Mouse (Mus musculus): Measurements from ENCODE around the gene Pif1. TPM values are rescaled to one million over a fixed set of nuclear protein-coding genes. Genes with fewer than 3 reads are reported as not detected.

Gene Pif1
- polyA plus RNA-seq (2015; fragmentation: Nextera tagmentation; extraction: Ambion mirVana): 16.6 and 19.0 TPM in 2 replicates

DNA sequence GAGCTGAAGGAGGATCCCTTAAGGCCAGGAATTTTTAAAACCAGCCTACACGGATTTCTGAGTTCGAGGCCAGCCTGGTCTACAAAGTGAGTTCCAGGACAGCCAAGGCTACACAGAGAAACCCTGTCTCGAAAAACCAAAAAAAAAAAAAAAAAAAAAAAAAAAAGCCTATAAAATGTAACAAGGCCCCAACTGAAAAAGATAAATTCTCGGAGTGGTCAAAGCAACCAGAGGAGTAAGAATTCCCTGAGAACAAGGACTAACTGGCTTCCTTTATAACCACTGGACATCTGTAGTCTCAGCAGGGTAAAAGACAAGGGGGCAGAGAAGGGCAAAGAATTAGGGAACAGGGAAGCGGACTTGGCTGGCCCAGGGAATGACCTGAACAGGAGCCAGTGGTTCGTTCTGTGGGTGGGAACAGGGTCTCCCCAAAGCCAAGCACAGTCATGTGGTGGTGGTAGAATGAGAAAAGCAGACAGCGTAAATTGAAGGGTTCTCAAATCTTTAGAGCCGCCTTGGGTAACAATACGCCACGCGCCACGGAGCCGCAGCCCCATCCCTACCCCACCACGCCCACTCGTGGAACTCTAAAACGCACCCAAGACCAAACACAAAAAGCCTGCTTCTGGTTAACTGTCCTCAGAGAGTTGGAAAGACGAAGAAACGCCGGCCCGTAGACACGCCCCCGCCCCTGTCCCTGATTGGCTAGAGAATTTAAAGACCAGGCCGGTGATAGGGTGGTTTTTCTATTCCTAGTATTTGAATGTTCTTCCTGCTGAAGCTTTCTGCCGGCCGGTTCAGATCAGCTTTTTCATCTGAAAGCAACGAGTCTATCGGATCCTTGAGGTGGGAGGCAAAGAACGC lies at the start of gene Pif1:
TSS of gene Pif1 (plus strand) at position 755 of the 864 bp plus-strand sequence.
- ATAC-seq (ENCODE audit: borderline replicate concordance, extremely low read depth, low FRiP score, low TSS enrichment): peak; percentile 87; the same call in 1 of the 2 replicates
- H3K4me1 ChIP-seq: peaks cover 20% of the 10 kb centered on the region
- 11% methylated on average over 28 of the region's 28 CpGs for WGBS
- peak within 1 kb of the TSS; percentile 97 for H3K4me2 ChIP-seq
- H3K36me3 ChIP-seq: peaks cover 14% of the 10 kb centered on the region
- H3K27me3 ChIP-seq: no peaks in the 10 kb centered on the region
- peak within 1 kb of the TSS; percentile 59 for H3K27ac ChIP-seq
- no peaks in the 10 kb centered on the region for H3K9me3 ChIP-seq
- H3K4me3 ChIP-seq: peak within 1 kb of the TSS; percentile 63
- H3K9ac ChIP-seq: peak within 1 kb of the TSS; percentile 61

- ATAC-seq (ENCODE audit: borderline replicate concordance, extremely low read depth, low FRiP score, low TSS enrichment): no peak
- H3K9me3 ChIP-seq: no peaks in the 10 kb centered on the region
- H3K4me1 ChIP-seq: peaks cover 10% of the 10 kb centered on the region
- H3K4me2 ChIP-seq: no peak overlapping the region
- H3K4me3 ChIP-seq: no peak overlapping the region
- no peak overlapping the region for H3K9ac ChIP-seq
- H3K36me3 ChIP-seq: no peaks in the 10 kb centered on the region
- no peaks in the 10 kb centered on the region for H3K27me3 ChIP-seq
- H3K27ac ChIP-seq: no peak overlapping the region
- 81% methylated on average over 8 of the region's 8 CpGs for WGBS
These were observed 48.9 kb upstream of the Pif1 start for GRCm38 (mm10) chr9:65537901-65538630.

- no peaks in the 10 kb centered on the region for H3K36me3 ChIP-seq
- no peak for ATAC-seq (ENCODE audit: borderline replicate concordance, extremely low read depth, low FRiP score, low TSS enrichment)
- H3K9me3 ChIP-seq: no peaks in the 10 kb centered on the region
- no peak overlapping the region for H3K4me2 ChIP-seq
- 58% methylated on average over 9 of the region's 9 CpGs for WGBS
- H3K27me3 ChIP-seq: no peaks in the 10 kb centered on the region
- H3K4me1 ChIP-seq: peaks cover 10% of the 10 kb centered on the region
- H3K27ac ChIP-seq: no peak overlapping the region
- no peak overlapping the region for H3K4me3 ChIP-seq
- H3K9ac ChIP-seq: no peak overlapping the region
These were observed 47.3 kb upstream of the Pif1 start for GRCm38 (mm10) chr9:65539697-65540096.

DNA sequence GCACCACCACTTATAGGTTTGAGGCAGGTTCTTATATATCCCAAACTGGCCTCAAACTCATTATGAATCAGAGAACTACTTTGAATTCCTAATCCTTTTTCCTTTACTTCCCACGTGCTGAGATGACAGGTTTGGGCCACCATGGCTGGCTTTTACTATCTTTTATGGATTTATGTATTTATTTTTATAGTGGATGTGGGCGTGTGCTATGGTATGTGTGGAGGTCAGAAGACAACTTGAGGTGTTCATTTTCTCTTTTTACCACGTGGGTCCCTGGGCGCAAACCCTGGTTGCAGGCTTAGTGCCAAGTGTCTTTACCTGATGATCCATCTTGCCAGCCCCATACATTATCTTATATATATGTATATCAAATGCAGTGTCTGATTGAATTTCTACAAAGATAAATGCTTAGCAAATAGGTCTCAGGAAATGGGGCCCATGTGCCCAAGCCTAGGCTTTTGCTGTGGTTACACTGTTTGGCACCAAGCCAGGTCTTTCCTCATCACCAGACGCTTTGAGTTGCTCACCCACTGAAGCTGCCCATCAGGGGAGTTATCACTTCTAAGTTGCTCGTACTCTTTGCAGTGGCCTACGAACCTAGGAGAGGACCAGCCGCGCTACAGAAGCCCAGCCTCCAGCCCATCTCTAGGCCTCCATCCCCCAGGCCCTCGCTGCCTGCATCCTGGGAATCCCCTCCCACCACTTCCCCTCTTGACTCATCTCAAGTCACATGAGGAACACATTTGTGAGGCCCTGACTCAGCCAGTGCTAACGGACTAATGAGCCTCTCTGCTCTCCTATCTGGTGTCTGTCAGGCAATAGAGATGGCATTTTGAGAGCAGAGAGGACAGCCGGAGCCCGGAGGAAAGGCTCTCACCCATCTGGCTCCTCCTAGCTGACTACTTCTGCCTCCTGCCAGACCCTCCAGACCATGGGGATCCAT lies 45.6 kb upstream of the Pif1 start:
- no peaks in the 10 kb centered on the region for H3K36me3 ChIP-seq
- peak overlapping the region; percentile 65 for H3K27ac ChIP-seq
- no peaks in the 10 kb centered on the region for H3K9me3 ChIP-seq
- no peak overlapping the region for H3K9ac ChIP-seq
- H3K27me3 ChIP-seq: no peaks in the 10 kb centered on the region
- 34% methylated on average over 13 of the region's 13 CpGs for WGBS
- no peak overlapping the region for H3K4me2 ChIP-seq
- ATAC-seq (ENCODE audit: borderline replicate concordance, extremely low read depth, low FRiP score, low TSS enrichment): peak; percentile 65; the same call in 1 of the 2 replicates
- H3K4me1 ChIP-seq: peaks cover 20% of the 10 kb centered on the region
- no peak overlapping the region for H3K4me3 ChIP-seq

- 70% methylated on average over 7 of the region's 7 CpGs for WGBS
- H3K36me3 ChIP-seq: no peaks in the 10 kb centered on the region
- no peaks in the 10 kb centered on the region for H3K27me3 ChIP-seq
- H3K4me3 ChIP-seq: no peak overlapping the region
- peak overlapping the region; percentile 65 for H3K27ac ChIP-seq
- H3K4me1 ChIP-seq: peaks cover 27% of the 10 kb centered on the region
- no peak overlapping the region for H3K9ac ChIP-seq
- no peak overlapping the region for H3K4me2 ChIP-seq
- no peak for ATAC-seq (ENCODE audit: borderline replicate concordance, extremely low read depth, low FRiP score, low TSS enrichment)
- no peaks in the 10 kb centered on the region for H3K9me3 ChIP-seq
These were observed 44.8 kb upstream of the Pif1 start for GRCm38 (mm10) chr9:65542111-65542524.

DNA sequence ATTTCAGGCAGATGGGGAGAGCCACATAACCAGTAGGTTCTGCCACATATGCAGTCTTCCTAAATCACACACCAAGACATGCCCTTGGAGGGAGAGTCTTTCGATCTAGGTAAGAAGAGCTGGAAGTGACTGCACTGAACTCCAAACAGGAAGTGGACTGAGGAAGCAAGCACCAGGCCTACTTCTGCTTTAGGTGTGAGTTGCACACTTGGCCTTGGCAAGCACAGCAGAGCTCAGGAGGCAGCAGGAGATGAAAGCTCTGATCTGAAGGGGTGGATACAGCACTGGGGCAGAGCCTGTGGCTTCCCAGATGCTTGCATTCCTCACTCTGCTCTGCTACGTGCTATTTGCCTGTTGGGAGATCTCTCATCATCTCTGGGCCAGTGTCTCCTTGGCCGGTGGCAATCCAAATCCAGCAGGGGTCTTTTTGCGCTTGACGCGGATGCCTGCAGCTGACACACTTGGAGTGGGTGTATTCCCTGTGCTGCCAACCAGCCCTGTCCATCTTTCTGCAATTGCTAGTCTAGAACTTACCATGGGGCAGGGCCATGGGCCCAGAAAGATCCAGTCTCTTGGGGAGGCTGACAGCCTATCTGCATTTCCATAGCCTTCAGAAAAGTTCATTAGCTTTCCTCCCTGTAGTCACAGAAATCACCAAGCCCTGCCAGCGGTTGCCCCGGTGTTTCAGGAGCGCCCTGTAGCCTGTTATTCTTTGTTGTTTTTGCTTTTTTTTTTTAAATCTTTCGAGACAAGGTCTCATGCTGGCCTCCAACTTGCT lies 41.1 kb upstream of the Pif1 start:
- H3K9me3 ChIP-seq: no peaks in the 10 kb centered on the region
- no peak overlapping the region for H3K4me2 ChIP-seq
- no peak for ATAC-seq (ENCODE audit: borderline replicate concordance, extremely low read depth, low FRiP score, low TSS enrichment)
- peaks cover 54% of the 10 kb centered on the region for H3K4me1 ChIP-seq
- peak overlapping the region; percentile 59 for H3K27ac ChIP-seq
- H3K36me3 ChIP-seq: no peaks in the 10 kb centered on the region
- H3K27me3 ChIP-seq: no peaks in the 10 kb centered on the region
- H3K4me3 ChIP-seq: no peak overlapping the region
- 66% methylated on average over 10 of the region's 10 CpGs for WGBS
- H3K9ac ChIP-seq: no peak overlapping the region

DNA sequence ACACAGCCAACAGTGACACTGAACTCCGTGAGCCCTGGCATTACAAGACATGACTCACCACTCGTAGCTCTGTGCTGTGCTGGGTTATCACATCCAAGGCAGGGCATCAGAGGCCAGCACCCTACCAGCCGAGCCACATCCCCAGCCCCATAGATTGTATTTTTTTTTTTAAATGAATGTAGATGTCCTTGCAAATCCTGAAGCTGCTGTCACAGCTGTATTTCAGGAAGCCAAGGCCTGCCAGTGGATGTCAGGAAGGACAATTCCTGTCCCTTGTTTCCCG lies 40.6 kb upstream of the Pif1 start:
- H3K27ac ChIP-seq: peak overlapping the region; percentile 59; the same call in 1 of the 2 replicates
- no peaks in the 10 kb centered on the region for H3K36me3 ChIP-seq
- H3K27me3 ChIP-seq: no peaks in the 10 kb centered on the region
- peaks cover 58% of the 10 kb centered on the region for H3K4me1 ChIP-seq
- ATAC-seq (ENCODE audit: borderline replicate concordance, extremely low read depth, low FRiP score, low TSS enrichment): no peak
- H3K4me3 ChIP-seq: no peak overlapping the region
- 43% methylated on average over 4 of the region's 4 CpGs for WGBS
- no peak overlapping the region for H3K9ac ChIP-seq
- H3K9me3 ChIP-seq: no peaks in the 10 kb centered on the region
- H3K4me2 ChIP-seq: no peak overlapping the region

DNA sequence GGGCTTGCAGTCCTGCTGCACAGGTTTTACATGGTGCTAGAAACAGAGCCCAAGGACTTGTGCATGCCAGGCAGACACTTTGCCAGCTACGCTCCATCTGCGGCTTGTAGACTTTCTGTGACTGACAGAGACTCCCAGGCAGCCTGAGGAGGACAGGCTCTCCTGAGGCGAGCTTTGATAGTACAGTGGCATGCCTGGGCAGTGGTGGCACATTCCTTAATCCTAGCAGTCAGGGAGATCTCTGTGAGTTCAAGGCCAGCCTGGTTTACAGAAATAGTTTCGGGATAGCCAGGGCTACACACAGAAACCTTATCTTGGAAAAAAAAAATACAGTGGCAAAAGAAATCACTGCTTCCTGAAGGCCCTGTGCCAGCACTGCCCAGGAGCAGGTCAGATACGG lies 39.8 kb upstream of the Pif1 start:
- 0 out of 2 replicates have a peak overlapping the region, but pooled peaks have one; percentile 14 for H3K27ac ChIP-seq
- H3K9me3 ChIP-seq: no peaks in the 10 kb centered on the region
- H3K4me2 ChIP-seq: no peak overlapping the region
- no peak overlapping the region for H3K4me3 ChIP-seq
- peaks cover 55% of the 10 kb centered on the region for H3K4me1 ChIP-seq
- H3K27me3 ChIP-seq: no peaks in the 10 kb centered on the region
- no peak for ATAC-seq (ENCODE audit: borderline replicate concordance, extremely low read depth, low FRiP score, low TSS enrichment)
- H3K9ac ChIP-seq: no peak overlapping the region
- WGBS: 70% methylated on average over 5 of the region's 5 CpGs
- H3K36me3 ChIP-seq: no peaks in the 10 kb centered on the region

GRCm38 (mm10) chr9:65547844-65548243 lies 39.1 kb upstream of the Pif1 start:
- no peaks in the 10 kb centered on the region for H3K36me3 ChIP-seq
- H3K4me2 ChIP-seq: no peak overlapping the region
- ATAC-seq (ENCODE audit: borderline replicate concordance, extremely low read depth, low FRiP score, low TSS enrichment): no peak
- no peak overlapping the region for H3K4me3 ChIP-seq
- H3K27ac ChIP-seq: peak overlapping the region; percentile 54; the same call in 1 of the 2 replicates
- no peaks in the 10 kb centered on the region for H3K27me3 ChIP-seq
- no peak overlapping the region for H3K9ac ChIP-seq
- peaks cover 55% of the 10 kb centered on the region for H3K4me1 ChIP-seq
- 54% methylated on average over 4 of the region's 4 CpGs for WGBS
- H3K9me3 ChIP-seq: no peaks in the 10 kb centered on the region

- no peak overlapping the region for H3K9ac ChIP-seq
These were observed 38.6 kb upstream of the Pif1 start for GRCm38 (mm10) chr9:65548311-65548710.

DNA sequence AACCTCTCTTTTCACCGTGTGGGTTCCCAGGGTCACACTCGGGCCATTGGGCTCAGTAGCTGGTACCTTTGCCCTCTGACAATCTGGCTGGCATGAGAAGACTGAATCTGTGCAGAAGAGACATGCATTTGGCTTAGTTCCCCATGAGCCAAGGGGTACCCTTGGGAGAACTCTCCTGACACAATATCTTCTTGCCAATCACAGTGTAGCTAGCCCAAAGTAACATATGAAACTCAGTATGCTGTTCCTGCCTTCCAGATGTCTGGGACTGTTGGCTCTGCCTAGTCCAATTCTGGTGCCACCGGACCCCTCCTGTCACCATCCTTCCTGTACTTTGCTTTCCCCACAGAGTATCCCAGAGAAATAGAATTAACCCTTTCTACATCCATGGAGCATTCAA lies 37.8 kb upstream of the Pif1 start:
- Histone ChIP-seq H3K9ac (no peak overlapping the region), H3K27me3 (no peaks in the 10 kb centered on the region), H3K9me3 (no peaks in the 10 kb centered on the region), H3K4me2 (no peak overlapping the region), H3K4me3 (no peak overlapping the region), H3K27ac (no peak overlapping the region), H3K4me1 (peaks cover 55% of the 10 kb centered on the region), H3K36me3 (0 out of 2 replicates have a peak, but pooled peaks cover 2% of the 10 kb centered on the region)
- WGBS: 80% methylated on average over 3 of the region's 3 CpGs
- ATAC-seq (ENCODE audit: borderline replicate concordance, extremely low read depth, low FRiP score, low TSS enrichment): no peak

More at GRCm38 (mm10) chr9:65548311-65548710, 38.6 kb upstream of the Pif1 start:
- no peak overlapping the region for H3K4me3 ChIP-seq
- no peak overlapping the region for H3K27ac ChIP-seq
- H3K4me1 ChIP-seq: peaks cover 55% of the 10 kb centered on the region
- no peak overlapping the region for H3K4me2 ChIP-seq
- no peaks in the 10 kb centered on the region for H3K27me3 ChIP-seq
- no peaks in the 10 kb centered on the region for H3K9me3 ChIP-seq
- H3K36me3 ChIP-seq: no peaks in the 10 kb centered on the region
- no peak for ATAC-seq (ENCODE audit: borderline replicate concordance, extremely low read depth, low FRiP score, low TSS enrichment)
- 62% methylated on average over 8 of the region's 8 CpGs for WGBS

All from lung, embryonic 15.5 days (tissue).